In genomic region chr5:33272845-33273776, GRCm38 (mm10) we compare ENCODE assay signal across 8 mouse cellular contexts. TPM values are rescaled to one million over a fixed set of nuclear protein-coding genes. Genes with fewer than 3 reads are reported as not detected.
DNase-seq lines count a peak whose midpoint lies in the region; ATAC-seq and TF ChIP-seq lines count a peak whose summit lies in the region.

No protein-coding gene starts in this region.

- TF ChIP-seq EP300 in liver, embryonic 14.5 days (IDR thresholded peaks at IDR 0.05; ENCODE audit: low read depth): no peak

- peak overlapping the region; percentile 63 for H3K4me3 ChIP-seq in kidney, embryonic 15.5 days (replicated peaks)
- H3K4me3 ChIP-seq in forebrain, embryonic 12.5 days (replicated peaks): peak overlapping the region; percentile 81
- peak overlapping the region; percentile 84 to 91 for H3K4me3 ChIP-seq in liver, embryonic 14.5 days (ENCODE audit: insufficient read depth in 1 of 2, low read depth in 2 of 2, low read length in 2 of 2)

- no peak; the same call in 1 of the 2 replicates for TF ChIP-seq CTCF in liver, embryonic 14.5 days (IDR thresholded peaks at IDR 0.05; ENCODE audit: low read depth)

- peaks cover 35% of the 10 kb centered on the region for H3K36me3 ChIP-seq in kidney, embryonic 15.5 days
- peaks cover 27% of the 10 kb centered on the region for H3K36me3 ChIP-seq in forebrain, embryonic 12.5 days (replicated peaks)
- H3K36me3 ChIP-seq in liver, embryonic 14.5 days (replicated peaks; ENCODE audit: control insufficient read depth, insufficient read depth, low read depth): peaks cover 24% of the 10 kb centered on the region

- WGBS in kidney, embryonic 15.5 days: 62% methylated on average over 7 of the region's 7 CpGs
- 83% methylated on average over 7 of the region's 7 CpGs for WGBS in forebrain, embryonic 12.5 days
- WGBS in liver, embryonic 14.5 days (ENCODE audit: insufficient replicate concordance): 29% methylated on average over 7 of the region's 7 CpGs

- peak overlapping the region; percentile 82 for H3K4me2 ChIP-seq in kidney, embryonic 15.5 days
- H3K4me2 ChIP-seq in forebrain, embryonic 12.5 days: peak overlapping the region; percentile 93
- peak overlapping the region; percentile 88 for H3K4me2 ChIP-seq in liver, embryonic 14.5 days (ENCODE audit: low read depth)

- H3K27me3 ChIP-seq in kidney, embryonic 15.5 days: no peaks in the 10 kb centered on the region
- H3K27me3 ChIP-seq in forebrain, embryonic 12.5 days: no peaks in the 10 kb centered on the region
- no peaks in the 10 kb centered on the region for H3K27me3 ChIP-seq in liver, embryonic 14.5 days (ENCODE audit: control insufficient read depth, insufficient read depth, low read length)

- ATAC-seq in kidney, embryonic 15.5 days (replicated peaks; ENCODE audit: low FRiP score): no peak
- ATAC-seq in forebrain, embryonic 12.5 days (ENCODE audit: low FRiP score): no peak
- no peak for ATAC-seq in liver, embryonic 14.5 days (ENCODE audit: insufficient read depth)

- H3K9ac ChIP-seq in kidney, embryonic 15.5 days: peak overlapping the region; percentile 95
- peak overlapping the region; percentile 91 for H3K9ac ChIP-seq in forebrain, embryonic 12.5 days
- H3K9ac ChIP-seq in liver, embryonic 14.5 days (replicated peaks): peak overlapping the region; percentile 91

- H3K9me3 ChIP-seq in kidney, embryonic 15.5 days (replicated peaks): no peaks in the 10 kb centered on the region
- H3K9me3 ChIP-seq in forebrain, embryonic 12.5 days: no peaks in the 10 kb centered on the region
- no peaks in the 10 kb centered on the region for H3K9me3 ChIP-seq in liver, embryonic 14.5 days (ENCODE audit: control insufficient read depth, low read length)

- H3K27ac ChIP-seq in kidney, embryonic 15.5 days: peak overlapping the region; percentile 98
- peak overlapping the region; percentile 98 for H3K27ac ChIP-seq in forebrain, embryonic 12.5 days
- H3K27ac ChIP-seq in liver, embryonic 14.5 days: peak overlapping the region; percentile 98

- peaks cover 31% of the 10 kb centered on the region for H3K4me1 ChIP-seq in kidney, embryonic 15.5 days
- H3K4me1 ChIP-seq in forebrain, embryonic 12.5 days: peaks cover 41% of the 10 kb centered on the region
- peaks cover 34 to 38% of the 10 kb centered on the region in 2 experiments for H3K4me1 ChIP-seq in liver, embryonic 14.5 days (replicated peaks; ENCODE audit: control insufficient read depth in 2 of 2, insufficient read depth in 2 of 2, low read length in 1 of 2)

- no peak for DNase-seq in kidney, postnatal 25 days
- peak; percentile 15 for DNase-seq in MN1 (ENCODE audit: low spot score)
- peak; percentile 16 to 47 (median 22) for DNase-seq in liver, embryonic 14.5 days (ENCODE audit: low read depth in 3 of 3, low spot score in 3 of 3)
- DNase-seq in adrenal gland, adult 18-20 months (ENCODE audit: low spot score in 2 of 2): no peak
- DNase-seq in gastrocnemius, postnatal 4 days (ENCODE audit: low spot score in 2 of 2): no peak
- DNase-seq in frontal cortex, postnatal 36 days (ENCODE audit: low spot score in 2 of 2): no peak

RNA-seq across cellular contexts. Expression of gene Ctbp1, which starts 1.7 kb away (rescaled TPM):
- 318 and 324 TPM in 2 replicates for polyA plus RNA-seq in kidney, embryonic 15.5 days (2015; fragmentation: Nextera tagmentation; extraction: Ambion mirVana)
- 545 and 552 TPM in 2 replicates for polyA plus RNA-seq in forebrain, embryonic 12.5 days (2016; fragmentation: Nextera tagmentation; extraction: Ambion mirVana)
- polyA plus RNA-seq in liver, embryonic 14.5 days (2012; rRNA removed): 85.0 and 107 TPM in 2 replicates
- 165 and 191 TPM in 2 replicates for polyA plus RNA-seq in liver, embryonic 14.5 days (2014; fragmentation: Nextera tagmentation; extraction: Ambion mirVana)
- 100 to 1,000 TPM; 214 to 234 TPM for total RNA-seq in adrenal gland, adult 18-20 months (2021)
- total RNA-seq in gastrocnemius, postnatal 4 days (2021): 100 to 1,000 TPM; 242 to 244 TPM

RNA-seq across cellular contexts. Expression of gene Spon2, which starts 54.9 kb away (rescaled TPM):
- 6.0 and 13.2 TPM in 2 replicates for polyA plus RNA-seq in kidney, embryonic 15.5 days (2015; fragmentation: Nextera tagmentation; extraction: Ambion mirVana)
- 0.67 and 2.0 TPM in 2 replicates for polyA plus RNA-seq in forebrain, embryonic 12.5 days (2016; fragmentation: Nextera tagmentation; extraction: Ambion mirVana)
- 6.9 and 7.6 TPM in 2 replicates for polyA plus RNA-seq in liver, embryonic 14.5 days (2012; rRNA removed)
- 10.4 and 12.0 TPM in 2 replicates for polyA plus RNA-seq in liver, embryonic 14.5 days (2014; fragmentation: Nextera tagmentation; extraction: Ambion mirVana)
- total RNA-seq in adrenal gland, adult 18-20 months (2021): 1 to 10 TPM in 1 of 2 experiments, under 1 TPM in 1; 0.73 to 1.0 TPM
- total RNA-seq in gastrocnemius, postnatal 4 days (2021): 10 to 100 TPM; 40.1 to 52.1 TPM

Comparison
In these comparisons a context has a peak if more than half of its experiments do, and no peak if none do; other contexts are left out.
1. DNase-seq: peak in MN1 (single experiment) and liver, embryonic 14.5 days (3 of 3); none in kidney, postnatal 25 days (0 of 2), adrenal gland, adult 18-20 months (0 of 2), gastrocnemius, postnatal 4 days (0 of 2) and frontal cortex, postnatal 36 days (0 of 2).
2. Peak in every context shown above with its lines, with median percentiles within 50 percentile points of each other: H3K27ac ChIP-seq, H3K4me2 ChIP-seq, H3K4me3 ChIP-seq and H3K9ac ChIP-seq.